Mouse (Mus musculus): Measurements from ENCODE around the gene Il1f8. TPM values are rescaled to one million over a fixed set of nuclear protein-coding genes. Genes with fewer than 3 reads are reported as not detected.

Gene Il1f8
- polyA plus RNA-seq, 1 experiment from 2014 or later: not detected

DNA sequence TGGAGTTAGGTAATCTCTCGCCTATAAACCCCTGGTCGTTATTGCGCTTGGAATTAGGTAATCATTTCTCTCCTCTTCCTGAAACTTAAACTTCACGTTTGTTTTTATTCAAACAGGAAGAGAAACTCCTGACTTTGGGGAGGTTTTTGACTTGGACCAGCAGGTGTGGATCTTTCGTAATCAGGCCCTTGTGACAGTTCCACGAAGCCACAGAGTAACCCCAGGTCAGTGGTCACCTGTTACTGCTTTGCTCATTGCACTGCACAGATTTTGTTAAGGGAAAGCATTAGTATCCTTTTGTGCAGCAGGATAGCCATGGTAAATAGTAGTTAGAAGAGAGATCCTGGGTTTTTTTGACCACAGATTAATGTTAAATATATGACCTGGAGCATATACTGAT is 34.6 kb downstream of the Il1f8 start:
- Histone ChIP-seq H3K4me3 (ENCODE audit: low read depth, low read length) (no peak overlapping the region), H3K27me3 (ENCODE audit: control insufficient read depth, insufficient read depth, low read length) (no peaks in the 10 kb centered on the region), H3K9ac (replicated peaks; ENCODE audit: low read depth, low read length) (no peak overlapping the region), H3K4me1 (ENCODE audit: control insufficient read depth, insufficient read depth, low read length) (no peaks in the 10 kb centered on the region), H3K4me2 (replicated peaks; ENCODE audit: low read depth, low read length) (no peak overlapping the region), H3K9me3 (ENCODE audit: control insufficient read depth, low read depth, low read length) (no peaks in the 10 kb centered on the region), H3K36me3 (ENCODE audit: control insufficient read depth, insufficient read depth, low read length) (no peaks in the 10 kb centered on the region), H3K27ac (ENCODE audit: low read length) (no peak overlapping the region)
- WGBS: 56% methylated on average over 6 of the region's 6 CpGs
- no peak for ATAC-seq (ENCODE audit: insufficient number of reproducible peaks, insufficient read depth, low FRiP score, low read depth)

- WGBS: 52% methylated on average over 1 of the region's 1 CpGs
- no peaks in the 10 kb centered on the region for H3K4me1 ChIP-seq (ENCODE audit: control insufficient read depth, insufficient read depth, low read length)
- no peak for ATAC-seq (ENCODE audit: insufficient number of reproducible peaks, insufficient read depth, low FRiP score, low read depth)
Measured at GRCm38 (mm10) chr2:24188189-24188588, 35.2 kb downstream of the Il1f8 start.

More at GRCm38 (mm10) chr2:24188189-24188588, 35.2 kb downstream of the Il1f8 start:
- no peak overlapping the region for H3K27ac ChIP-seq (ENCODE audit: low read length)
- H3K4me3 ChIP-seq (ENCODE audit: low read depth, low read length): no peak overlapping the region
- H3K4me2 ChIP-seq (replicated peaks; ENCODE audit: low read depth, low read length): no peak overlapping the region
- H3K36me3 ChIP-seq (ENCODE audit: control insufficient read depth, insufficient read depth, low read length): no peaks in the 10 kb centered on the region
- H3K9me3 ChIP-seq (ENCODE audit: control insufficient read depth, low read depth, low read length): no peaks in the 10 kb centered on the region
- no peaks in the 10 kb centered on the region for H3K27me3 ChIP-seq (ENCODE audit: control insufficient read depth, insufficient read depth, low read length)
- no peak overlapping the region for H3K9ac ChIP-seq (replicated peaks; ENCODE audit: low read depth, low read length)

Other genes with a start within 250 kb of the Il1f8 start
- gene Hnmt, start 103.8 kb upstream of the Il1f8 start, polyA plus RNA-seq (2014; fragmentation: Nextera tagmentation; extraction: Ambion mirVana): 1.8 and 3.0 TPM in 2 replicates
- gene Tbpl2, start 56.6 kb upstream of the Il1f8 start, polyA plus RNA-seq (2014; fragmentation: Nextera tagmentation; extraction: Ambion mirVana): not detected in 2 replicates
- gene Il1f9, start 33.3 kb downstream of the Il1f8 start, polyA plus RNA-seq (2014; fragmentation: Nextera tagmentation; extraction: Ambion mirVana): not detected in 2 replicates
- gene Il1f6, start 62.3 kb downstream of the Il1f8 start, polyA plus RNA-seq (2014; fragmentation: Nextera tagmentation; extraction: Ambion mirVana): not detected in 2 replicates
- gene Il1f5, start 123.8 kb downstream of the Il1f8 start, polyA plus RNA-seq (2014; fragmentation: Nextera tagmentation; extraction: Ambion mirVana): not detected in 2 replicates
- not detected in 2 replicates for gene Il1f10, start 138.0 kb downstream of the Il1f8 start, polyA plus RNA-seq (2014; fragmentation: Nextera tagmentation; extraction: Ambion mirVana)
- gene Il1rn, start 183.7 kb downstream of the Il1f8 start, polyA plus RNA-seq (2014; fragmentation: Nextera tagmentation; extraction: Ambion mirVana): 1.5 and 1.9 TPM in 2 replicates
- gene Psd4, start 214.4 kb downstream of the Il1f8 start, polyA plus RNA-seq (2014; fragmentation: Nextera tagmentation; extraction: Ambion mirVana): 3.4 and 7.9 TPM in 2 replicates

All from stomach, embryonic 14.5 days (tissue).